Mouse (Mus musculus) CD8-positive naive resting alpha-beta T cell, adult 57 days (primary cell): Measurements from ENCODE around the gene Pdxdc1. TPM values are rescaled to one million over a fixed set of nuclear protein-coding genes. Genes with fewer than 3 reads are reported as not detected.

Experiments used
- total RNA-seq: library from RNA; stranded (reverse); gene quantifications from one replicate; pipeline ENCODE4 v1.2.4, GENCODE M21; 2023

Gene Pdxdc1
- total RNA-seq: 65.8 TPM

GRCm38 (mm10) chr16:13902888-13903483 lies at the start of gene Pdxdc1, which contains the start of gene Mpv17l:
Pdxdc1 (minus strand) TSS chr16:13903131.
Mpv17l (plus strand) TSS chr16:13903161.

GRCm38 (mm10) chr16:13818560-13819393 lies 84.2 kb downstream of the Pdxdc1 start, which contains the start of gene Ntan1:
Ntan1 (plus strand) TSS chr16:13818845.

Other genes with a start within 250 kb of the Pdxdc1 start
- 35.7 TPM for gene Parn, start 235.0 kb downstream of the Pdxdc1 start, total RNA-seq
- gene Bfar, start 231.3 kb downstream of the Pdxdc1 start, total RNA-seq: 74.7 TPM
- gene 3110001I22Rik, start 231.2 kb downstream of the Pdxdc1 start, total RNA-seq: 28.8 TPM
- gene Pla2g10, start 172.1 kb downstream of the Pdxdc1 start, total RNA-seq: not detected
- 34.4 TPM for gene Rrn3, start 122.4 kb downstream of the Pdxdc1 start, total RNA-seq
- gene Ntan1, start 84.3 kb downstream of the Pdxdc1 start, total RNA-seq: 72.1 TPM
- gene Mpv17l, start within 50 bp of the Pdxdc1 start, total RNA-seq: 0.70 TPM
- not detected for gene 2900011O08Rik, start 83.5 kb upstream of the Pdxdc1 start, total RNA-seq
- not detected for gene Ifitm7, start 83.8 kb upstream of the Pdxdc1 start, total RNA-seq